19 mouse cellular contexts compared by ENCODE assay signal in the genomic region with DNA sequence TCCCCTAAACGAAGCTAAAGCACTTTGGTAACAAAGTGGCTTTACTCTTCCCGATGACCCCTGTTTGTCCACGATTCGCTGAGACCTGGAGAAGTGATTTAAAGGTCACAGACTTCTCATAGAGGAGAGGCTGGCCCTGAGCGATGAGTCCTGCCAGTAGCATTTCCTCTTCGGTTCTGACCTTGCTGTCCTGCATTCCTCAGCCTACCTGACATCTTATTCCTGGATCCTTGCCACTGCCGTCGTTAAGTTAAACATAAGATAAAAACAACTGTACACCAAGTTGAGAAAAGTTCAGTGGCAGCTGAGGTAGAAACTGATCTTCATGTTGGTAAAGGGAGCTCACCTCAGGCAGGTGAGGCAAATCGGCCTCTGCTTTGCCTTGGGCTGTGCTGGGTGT. TPM values are rescaled to one million over a fixed set of nuclear protein-coding genes. Genes with fewer than 3 reads are reported as not detected.
"Had no signal": no experiment of that assay in that cellular context is flagged by ENCODE, and none has a peak within 500 bp of the region (broad histone marks: within the 10 kb centered on the region; RNA-seq: fewer than 3 reads in every experiment).

No protein-coding gene starts in this region.

- H3K27ac ChIP-seq: kidney, postnatal 0 days; limb, embryonic 15.5 days; liver, embryonic 12.5 days; midbrain, embryonic 10.5 days; neural tube, embryonic 15.5 days had no signal

- ATAC-seq: liver, embryonic 12.5 days had no signal

- DNase-seq: kidney, adult 8-10 months; kidney, postnatal 36 days; layer of hippocampus, adult 9-11 months; layer of hippocampus, postnatal 36 days; midbrain, embryonic 14.5 days; right cerebral cortex, adult 18-20 months; right cerebral cortex, postnatal 25 days; thymus, postnatal 4 days had no signal

- H3K4me2 ChIP-seq: limb, embryonic 15.5 days; liver, embryonic 12.5 days; neural tube, embryonic 15.5 days had no signal

- H3K4me3 ChIP-seq: limb, embryonic 15.5 days; liver, embryonic 12.5 days; midbrain, embryonic 10.5 days; myocyte; neural tube, embryonic 15.5 days had no signal

- H3K9ac ChIP-seq: limb, embryonic 15.5 days; liver, embryonic 12.5 days; neural tube, embryonic 15.5 days had no signal

- H3K27me3 ChIP-seq: limb, embryonic 15.5 days; neural tube, embryonic 15.5 days had no signal

- H3K9me3 ChIP-seq: limb, embryonic 15.5 days; liver, embryonic 12.5 days; midbrain, embryonic 10.5 days; neural tube, embryonic 15.5 days had no signal

- H3K36me3 ChIP-seq: limb, embryonic 15.5 days; midbrain, embryonic 10.5 days; neural tube, embryonic 15.5 days had no signal

RNA-seq across cellular contexts. Expression of a gene that starts 30.0 kb away (rescaled TPM):
- polyA plus RNA-seq: kidney, postnatal 0 days; small intestine, adult 2 months had no signal

RNA-seq across cellular contexts. Expression of a gene that starts 44.5 kb away (rescaled TPM):
- polyA plus RNA-seq: limb, embryonic 11.5 days; limb, embryonic 15.5 days; liver, embryonic 12.5 days; liver, embryonic 16.5 days; midbrain, embryonic 14.5 days; neural tube, embryonic 11.5 days; neural tube, embryonic 15.5 days; small intestine, adult 2 months; stomach, embryonic 16.5 days had no signal
